Mouse (Mus musculus) midbrain, embryonic 11.5 days (tissue): ENCODE measurements around the gene Zfp9. TPM values are rescaled to one million over a fixed set of nuclear protein-coding genes. Genes with fewer than 3 reads are reported as not detected.
A peak's percentile ranks its signal among the peaks of the same experiment; 100 is the strongest.

Experiments
- ATAC-seq: fragments of 200-750 bp; cut with Nextera tagmentation; 2 replicates; pipeline ENCODE4 v1.8.0; 2017; ENCODE audit warnings: moderate TSS enrichment, moderate library complexity; ENCODE audit not compliant: low FRiP score
- DNase-seq: peaks from one replicate; pipeline ENCODE4 v3.0.0; 2015; ENCODE audit warnings: low spot score; ENCODE audit errors: missing footprints
- H3K27ac ChIP-seq: fragments of 300-500 bp; sonication (generic); 2 replicates; pipeline ENCODE4 v1.5.1; 2014; ENCODE audit warnings: low read depth, low read length
- H3K27me3 ChIP-seq: fragments of 300-500 bp; sonication (generic); 2 replicates; pipeline ENCODE4 v1.6.1; 2014; ENCODE audit warnings: mild to moderate bottlenecking, low read length, moderate library complexity, mixed read lengths; ENCODE audit not compliant: control insufficient read depth, insufficient read depth
- H3K36me3 ChIP-seq: fragments of 300-500 bp; sonication (generic); 2 replicates; pipeline ENCODE4 v1.6.1; 2014; ENCODE audit warnings: mild to moderate bottlenecking, low read length, moderate library complexity, mixed read lengths; ENCODE audit not compliant: control insufficient read depth, insufficient read depth
- H3K4me1 ChIP-seq: fragments of 300-500 bp; sonication (generic); 2 replicates; pipeline ENCODE4 v1.6.1; 2014; ENCODE audit warnings: low read length; ENCODE audit not compliant: control insufficient read depth, insufficient read depth
- H3K4me2 ChIP-seq: fragments of 300-500 bp; sonication (generic); 2 replicates; pipeline ENCODE4 v1.6.1; 2014; ENCODE audit warnings: mild to moderate bottlenecking, moderate library complexity
- H3K4me3 ChIP-seq: fragments of 300-500 bp; sonication (generic); 2 replicates; pipeline ENCODE4 v1.5.1; 2014; ENCODE audit warnings: low read depth, low read length
- H3K9ac ChIP-seq: fragments of 300-500 bp; sonication (generic); 2 replicates; pipeline ENCODE4 v1.6.1; 2014; ENCODE audit warnings: low read length
- H3K9me3 ChIP-seq: fragments of 300-500 bp; sonication (generic); 2 replicates; pipeline ENCODE4 v1.6.1; 2016; ENCODE audit warnings: low read length; ENCODE audit not compliant: control insufficient read depth
- WGBS: fragments of 180-500 bp; shearing (Covaris S2); extraction: QIAGEN DNeasy Blood & Tissue Kit; methylation state at CpG from one replicate; pipeline ENCODE4 v1.1.7; 2014; 5-methylcytosine and 5-hydroxymethylcytosine counted together
- polyA plus RNA-seq: library from polyadenylated mRNA; unstranded; fragments of >200 nt; fragmentation: Nextera tagmentation; extraction: Ambion mirVana; gene quantifications from 2 replicates; pipeline ENCODE4 v1.2.1, GENCODE M21; 2014

The Zfp9 gene
- 9.4 and 12.5 TPM in 2 replicates for polyA plus RNA-seq

DNA sequence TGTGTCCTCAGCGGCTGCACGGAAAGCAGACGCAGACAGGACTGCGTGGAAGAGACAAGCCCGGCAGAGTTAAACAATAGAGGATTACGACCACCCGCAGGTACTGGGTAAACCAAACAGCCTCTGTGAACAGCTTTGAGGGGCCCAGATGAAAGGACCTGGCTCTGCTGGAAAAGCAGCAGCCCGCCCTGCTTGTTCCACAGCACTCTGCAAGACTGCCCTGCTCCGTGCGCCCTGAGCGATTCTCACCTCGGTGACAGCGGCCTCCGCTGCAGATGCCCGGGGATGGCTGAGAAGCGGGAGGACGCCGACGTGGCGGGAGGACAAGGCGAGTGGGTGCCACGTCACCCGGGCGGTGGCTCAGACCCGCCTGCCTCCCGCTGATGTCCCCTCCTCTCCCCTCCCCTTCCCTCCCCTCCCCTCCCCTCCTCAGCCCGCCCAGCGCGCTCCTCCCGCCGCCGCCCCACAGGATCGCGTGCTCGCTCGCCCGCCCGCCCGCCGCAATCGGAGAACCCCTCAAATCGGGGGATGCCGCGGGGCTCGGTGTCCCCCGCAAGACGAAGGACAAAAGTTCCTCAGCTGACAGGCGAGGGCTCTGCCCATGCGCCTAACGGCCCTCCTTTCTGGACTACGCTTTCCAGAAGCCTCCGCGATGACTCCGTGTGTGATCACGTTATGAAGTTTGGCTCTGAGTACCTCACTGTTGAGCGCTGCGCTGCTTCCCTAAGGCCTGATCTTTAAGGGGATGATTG is at the start of gene Zfp9:
TSS of gene Zfp9 (minus strand) at position 364 of the 752 bp plus-strand sequence.
- Histone ChIP-seq H3K9ac (peak within 1 kb of the TSS; percentile 71), H3K4me1 (peaks cover 12% of the 10 kb centered on the region; the same call in 1 of the 2 replicates), H3K36me3 (no peaks in the 10 kb centered on the region), H3K4me2 (peak within 1 kb of the TSS; percentile 75), H3K4me3 (peak within 1 kb of the TSS; percentile 53), H3K9me3 (no peaks in the 10 kb centered on the region), H3K27me3 (peaks cover 9% of the 10 kb centered on the region; the same call in 1 of the 2 replicates), H3K27ac (peak within 1 kb of the TSS; percentile 72)
- WGBS: under 1% methylated on average over 51 of the region's 57 CpGs
- peak; percentile 97 for DNase-seq
- ATAC-seq: peak; percentile 89

DNA sequence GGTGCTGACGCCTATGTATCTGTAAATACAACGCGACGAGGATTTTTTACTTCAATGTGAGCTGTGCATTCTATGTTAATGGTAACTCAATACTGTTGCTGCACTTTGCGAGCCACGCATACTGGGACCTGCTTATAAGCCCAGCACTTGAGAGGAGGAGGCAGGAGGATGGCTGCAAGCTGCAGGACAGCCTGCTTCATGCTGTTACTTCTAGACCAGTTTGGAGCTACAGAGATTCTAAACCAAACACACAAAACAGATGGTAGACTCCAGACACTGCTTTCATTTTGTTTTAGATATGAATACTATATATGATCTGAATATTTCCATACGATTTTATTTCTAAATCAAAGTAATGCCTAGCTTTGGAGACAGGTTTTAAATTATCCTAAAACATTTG is 41.5 kb upstream of the Zfp9 start:
- Histone ChIP-seq H3K4me3 (no peak overlapping the region), H3K4me2 (no peak overlapping the region), H3K36me3 (peaks cover 22% of the 10 kb centered on the region; the same call in 1 of the 2 replicates), H3K27me3 (no peaks in the 10 kb centered on the region), H3K9me3 (no peaks in the 10 kb centered on the region), H3K4me1 (no peaks in the 10 kb centered on the region), H3K9ac (no peak overlapping the region), H3K27ac (no peak overlapping the region)
- ATAC-seq (no peak), DNase-seq (no peak)
- WGBS: 93% methylated on average over 7 of the region's 7 CpGs

DNA sequence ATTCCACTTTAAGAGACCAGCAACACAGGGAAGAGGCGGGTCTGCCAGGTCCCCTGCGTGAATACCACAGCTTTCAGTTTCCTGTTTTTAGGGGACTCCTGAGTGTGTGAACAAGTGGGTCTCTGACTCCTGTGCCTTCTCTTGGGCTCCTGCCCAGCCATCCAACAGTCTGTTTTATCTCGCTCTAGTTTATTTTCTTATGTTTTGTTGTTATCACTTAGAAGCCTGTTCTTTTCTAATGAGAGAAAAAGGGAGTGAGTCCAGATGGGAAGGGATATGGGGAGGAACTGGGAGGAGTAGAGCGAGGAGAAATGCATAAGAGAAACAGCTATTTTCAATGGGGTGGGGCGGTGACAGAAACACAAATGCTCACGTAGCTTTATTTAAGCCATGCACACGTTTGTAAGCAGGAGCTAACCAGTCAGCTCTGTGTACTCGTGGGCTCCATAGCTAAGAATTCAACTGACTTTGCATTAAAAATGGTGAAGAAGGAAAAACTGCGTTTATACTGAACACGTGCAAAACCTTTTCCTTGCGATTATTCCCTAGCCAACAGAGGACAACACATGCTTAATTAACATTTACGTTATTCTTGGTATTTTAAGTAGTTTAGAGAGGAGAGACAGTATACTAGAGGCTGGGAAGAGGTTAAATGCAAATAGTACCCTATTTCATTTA is 34.4 kb upstream of the Zfp9 start:
- Histone ChIP-seq H3K4me1 (no peaks in the 10 kb centered on the region), H3K4me2 (no peak overlapping the region), H3K4me3 (no peak overlapping the region), H3K27me3 (no peaks in the 10 kb centered on the region), H3K36me3 (peaks cover 7% of the 10 kb centered on the region; the same call in 1 of the 2 replicates), H3K9ac (no peak overlapping the region), H3K9me3 (no peaks in the 10 kb centered on the region), H3K27ac (no peak overlapping the region)
- DNase-seq (peak; percentile 47), ATAC-seq (no peak)
- 92% methylated on average over 12 of the region's 12 CpGs for WGBS

- WGBS: 93% methylated on average over 7 of the region's 7 CpGs
- H3K9me3 ChIP-seq: no peaks in the 10 kb centered on the region
- DNase-seq (no peak), ATAC-seq (no peak)
- H3K36me3 ChIP-seq: peaks cover 4% of the 10 kb centered on the region; the same call in 1 of the 2 replicates
- no peaks in the 10 kb centered on the region for H3K27me3 ChIP-seq
- no peak overlapping the region for H3K4me3 ChIP-seq
- no peak overlapping the region for H3K9ac ChIP-seq
- H3K4me1 ChIP-seq: no peaks in the 10 kb centered on the region
- H3K4me2 ChIP-seq: no peak overlapping the region
- H3K27ac ChIP-seq: no peak overlapping the region
Measured at GRCm38 (mm10) chr6:118499010-118499409, 19.9 kb upstream of the Zfp9 start.

DNA sequence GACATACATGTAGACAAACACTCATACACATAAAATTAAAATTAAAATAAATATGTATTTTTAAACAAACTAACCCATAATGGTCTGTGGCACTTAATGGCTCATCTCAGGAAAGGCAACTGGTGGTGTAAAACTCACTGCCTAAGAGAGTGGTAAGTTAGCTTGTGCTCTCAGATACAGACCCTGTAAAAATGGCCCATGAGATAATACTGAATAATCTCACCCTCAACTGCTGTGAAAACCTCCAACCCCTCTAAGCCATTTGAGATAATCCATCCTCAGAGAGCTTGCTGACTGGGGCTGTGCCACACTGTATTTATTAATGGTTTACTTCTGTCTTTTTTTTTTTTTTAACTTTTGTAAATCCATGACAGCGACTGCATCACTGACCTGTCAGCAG is 3.0 kb upstream of the Zfp9 start:
- H3K36me3 ChIP-seq: no peaks in the 10 kb centered on the region
- no peak for ATAC-seq
- peak; percentile 60 for DNase-seq
- 75% methylated on average over 1 of the region's 1 CpGs for WGBS
- H3K27me3 ChIP-seq: peaks cover 8% of the 10 kb centered on the region; the same call in 1 of the 2 replicates
- no peak overlapping the region for H3K4me3 ChIP-seq
- no peak overlapping the region for H3K4me2 ChIP-seq
- no peaks in the 10 kb centered on the region for H3K9me3 ChIP-seq
- H3K4me1 ChIP-seq: peaks cover 11% of the 10 kb centered on the region; the same call in 1 of the 2 replicates
- no peak overlapping the region for H3K27ac ChIP-seq
- H3K9ac ChIP-seq: no peak overlapping the region

DNA sequence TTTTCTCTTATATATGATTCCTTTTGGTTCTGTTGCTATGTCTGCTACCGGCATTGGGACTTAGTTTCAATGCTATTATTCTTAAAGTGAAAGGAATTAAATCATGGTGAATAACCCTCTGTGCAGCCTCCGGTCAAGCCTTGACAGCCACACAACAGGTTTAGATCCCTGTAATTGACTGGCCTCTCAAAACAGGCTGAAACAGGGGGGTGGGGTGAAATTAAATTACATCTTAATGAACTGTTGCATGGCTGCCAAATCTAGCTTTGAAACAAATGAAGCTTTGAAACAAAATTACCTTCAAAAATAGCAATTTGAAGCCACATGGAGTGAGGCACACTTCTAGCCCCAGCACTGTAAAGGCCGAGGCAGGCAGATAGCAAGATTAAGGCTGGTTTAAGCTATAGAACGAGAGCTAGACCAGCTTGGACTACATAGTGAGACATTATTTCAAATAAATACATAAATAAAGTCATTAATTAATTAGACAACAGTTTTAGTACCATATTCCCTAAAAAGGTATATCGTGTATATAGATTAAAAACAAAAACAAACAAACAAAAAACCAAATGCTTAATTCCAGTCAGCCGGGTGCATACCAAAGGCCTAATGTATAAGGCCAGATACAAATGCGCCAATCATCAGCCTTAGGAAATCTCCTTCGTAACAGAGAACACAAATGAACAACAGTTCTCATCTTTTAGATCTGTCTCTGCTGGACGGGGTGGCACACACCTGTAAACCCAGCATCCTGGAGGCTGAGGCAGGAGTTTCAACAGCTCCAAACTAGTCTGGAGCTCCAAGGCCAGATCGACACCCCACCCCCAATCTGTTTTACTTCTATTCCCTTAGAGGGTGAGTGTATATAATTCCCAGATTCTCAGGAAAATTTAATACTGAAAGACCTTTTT is 990 bp downstream of the Zfp9 start:
- DNase-seq: peak; percentile 91
- WGBS: 12% methylated on average over 10 of the region's 10 CpGs
- ATAC-seq: peak; percentile 30; the same call in 1 of the 2 replicates
- H3K9me3 ChIP-seq: no peaks in the 10 kb centered on the region
- H3K9ac ChIP-seq: peak overlapping the region; percentile 71
- peaks cover 12% of the 10 kb centered on the region; the same call in 1 of the 2 replicates for H3K4me1 ChIP-seq
- no peak overlapping the region; the same call in 1 of the 2 replicates for H3K27ac ChIP-seq
- no peaks in the 10 kb centered on the region for H3K36me3 ChIP-seq
- H3K4me2 ChIP-seq: peak overlapping the region; percentile 75
- peak overlapping the region; percentile 53 for H3K4me3 ChIP-seq
- H3K27me3 ChIP-seq: peaks cover 9% of the 10 kb centered on the region; the same call in 1 of the 2 replicates

- no peak overlapping the region for H3K4me2 ChIP-seq
- no peaks in the 10 kb centered on the region for H3K4me1 ChIP-seq
- no peaks in the 10 kb centered on the region for H3K36me3 ChIP-seq
Measured at GRCm38 (mm10) chr6:118462069-118462705, 16.9 kb downstream of the Zfp9 start.

DNA sequence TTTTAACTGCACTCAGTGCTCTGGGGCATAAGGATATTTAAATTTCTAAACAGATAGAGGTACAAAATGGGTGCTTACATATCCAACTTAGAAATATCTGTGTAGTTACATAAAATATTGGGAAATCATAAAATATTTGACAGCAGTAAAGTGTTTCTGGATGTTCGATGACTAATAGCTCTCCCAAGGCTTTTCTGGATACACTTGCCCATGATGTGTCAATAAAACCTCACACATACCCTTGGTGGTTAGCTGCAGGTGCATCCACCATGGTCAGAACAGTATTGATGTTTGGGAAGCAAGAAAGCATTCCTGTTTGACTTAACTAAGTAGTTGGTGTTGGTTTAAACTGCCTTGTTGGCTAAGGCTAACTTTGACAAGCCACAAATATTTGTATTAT is 21.4 kb downstream of the Zfp9 start:
- peaks cover 3% of the 10 kb centered on the region; the same call in 1 of the 2 replicates for H3K4me1 ChIP-seq
- no peak for DNase-seq
- H3K27ac ChIP-seq: no peak overlapping the region
- no peak overlapping the region for H3K4me3 ChIP-seq
- H3K4me2 ChIP-seq: no peak overlapping the region
- no peaks in the 10 kb centered on the region for H3K9me3 ChIP-seq
- no peaks in the 10 kb centered on the region for H3K36me3 ChIP-seq
- no peak overlapping the region for H3K9ac ChIP-seq
- no peak for ATAC-seq
- no peaks in the 10 kb centered on the region for H3K27me3 ChIP-seq
- 96% methylated on average over 1 of the region's 1 CpGs for WGBS

More at GRCm38 (mm10) chr6:118462069-118462705, 16.9 kb downstream of the Zfp9 start:
- ATAC-seq (no peak), DNase-seq (peak; percentile 64)
- Histone ChIP-seq H3K27ac (no peak overlapping the region), H3K9ac (no peak overlapping the region), H3K4me3 (no peak overlapping the region), H3K9me3 (no peaks in the 10 kb centered on the region), H3K27me3 (no peaks in the 10 kb centered on the region)
- WGBS: 82% methylated on average over 15 of the region's 15 CpGs
